Mouse (Mus musculus) midbrain, embryonic 16.5 days (tissue): ENCODE results near the gene Gcgr. TPM values are rescaled to one million over a fixed set of nuclear protein-coding genes. Genes with fewer than 3 reads are reported as not detected.
A peak's percentile ranks its signal among the peaks of the same experiment; 100 is the strongest.

Experiments
- ATAC-seq: fragments of 200-750 bp; cut with Nextera tagmentation; 2 replicates; pipeline ENCODE4 v1.8.0; 2017; ENCODE audit warnings: moderate TSS enrichment
- H3K27ac ChIP-seq: fragments of 300-500 bp; sonication (generic); 2 replicates; pipeline ENCODE4 v1.5.1; 2014; ENCODE audit warnings: mild to moderate bottlenecking, low read length, mixed read lengths
- H3K27me3 ChIP-seq: fragments of 300-500 bp; sonication (generic); 2 replicates; pipeline ENCODE4 v1.6.1; 2014; ENCODE audit warnings: low read depth, low read length, mixed read lengths; ENCODE audit not compliant: control insufficient read depth, insufficient read depth
- H3K36me3 ChIP-seq: fragments of 300-500 bp; sonication (generic); 2 replicates; pipeline ENCODE4 v1.6.1; 2014; ENCODE audit warnings: mild to moderate bottlenecking, low read length, moderate library complexity, mixed read lengths; ENCODE audit not compliant: control insufficient read depth, insufficient read depth
- H3K4me1 ChIP-seq: fragments of 300-500 bp; sonication (generic); 2 replicates; pipeline ENCODE4 v1.6.1; 2014; ENCODE audit warnings: mild to moderate bottlenecking, low read length, mixed read lengths; ENCODE audit not compliant: control insufficient read depth, insufficient read depth
- H3K4me2 ChIP-seq: fragments of 300-500 bp; sonication (generic); 2 replicates; pipeline ENCODE4 v1.6.1; 2014; ENCODE audit warnings: mild to moderate bottlenecking, low read length, mixed read lengths
- H3K4me3 ChIP-seq: fragments of 300-500 bp; sonication (generic); 2 replicates; pipeline ENCODE4 v1.5.1; 2014; ENCODE audit warnings: low read depth, mild to moderate bottlenecking, low read length, moderate library complexity, mixed read lengths
- H3K9ac ChIP-seq: fragments of 300-500 bp; sonication (generic); 2 replicates; pipeline ENCODE4 v1.6.1; 2014; ENCODE audit warnings: low read depth, low read length, mixed read lengths
- H3K9me3 ChIP-seq: fragments of 300-500 bp; sonication (generic); replicated peaks from 2 replicates; pipeline ENCODE4 v1.6.1; 2014; ENCODE audit warnings: mild to moderate bottlenecking, low read length, mixed read lengths; ENCODE audit not compliant: control insufficient read depth, poor library complexity, severe bottlenecking
- whole genome bisulfite sequencing: fragments of 180-500 bp; shearing (Covaris S2); extraction: QIAGEN DNeasy Blood & Tissue Kit; methylation state at CpG from one replicate; pipeline ENCODE4 v1.1.7; 2014; 5-methylcytosine and 5-hydroxymethylcytosine counted together
- polyA plus RNA-seq: library from polyadenylated mRNA; unstranded; fragments of >200 nt; fragmentation: Nextera tagmentation; extraction: Ambion mirVana; gene quantifications from 2 replicates; pipeline ENCODE4 v1.2.1, GENCODE M21; 2015

The Gcgr gene
- polyA plus RNA-seq = 0.13 and 0.31 TPM in 2 replicates

DNA sequence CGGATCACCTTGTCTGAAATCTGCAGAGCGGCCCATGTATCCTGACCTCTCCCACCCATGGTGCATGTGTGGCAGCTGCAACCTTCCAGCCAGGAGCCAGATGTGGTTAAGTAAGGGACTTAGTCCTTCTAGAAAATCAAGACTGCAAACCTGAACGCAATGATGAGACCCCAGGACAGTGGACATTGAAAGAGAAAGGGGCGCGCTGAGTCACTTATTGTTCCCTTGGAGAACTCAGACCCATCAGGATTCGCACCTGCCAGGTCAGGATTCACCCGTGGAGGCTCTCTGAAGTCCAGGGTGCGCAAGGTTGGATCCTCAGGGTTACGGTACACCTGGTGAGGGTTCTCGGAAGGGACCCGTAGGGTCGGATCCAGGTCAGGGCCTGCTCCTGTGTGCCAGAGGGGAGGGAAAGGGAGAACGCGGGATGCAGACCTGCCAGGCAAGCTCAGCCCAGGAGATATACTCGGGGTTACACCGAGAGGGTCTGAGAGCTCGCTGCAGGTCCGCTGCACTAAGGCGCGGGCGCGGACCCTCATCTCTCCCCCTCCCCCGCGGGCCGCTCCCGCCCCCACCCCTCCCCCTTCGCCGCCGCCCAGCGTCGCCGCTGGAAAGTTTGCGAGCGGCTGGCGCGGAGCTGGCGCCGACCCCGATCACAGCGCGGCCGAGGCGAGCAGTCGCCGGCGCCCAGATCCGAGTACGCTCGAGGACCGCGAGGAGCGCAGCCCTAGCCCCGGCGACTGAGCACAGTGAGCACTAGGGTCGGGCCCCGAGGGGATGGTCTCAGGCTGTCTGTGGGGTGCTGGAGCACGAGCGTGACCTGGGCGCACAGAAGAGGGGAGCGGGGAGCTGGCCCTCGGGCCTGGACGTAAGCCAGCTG is at the start of gene Gcgr:
Gcgr (plus strand) TSS at position 615 of the 880 bp plus-strand sequence.
- Histone ChIP-seq H3K4me2 (peak within 1 kb of the TSS; percentile 56), H3K9me3 (no peaks in the 10 kb centered on the region), H3K4me3 (peak within 1 kb of the TSS; percentile 30), H3K4me1 (peaks cover 6% of the 10 kb centered on the region), H3K9ac (peak within 1 kb of the TSS; percentile 50; the same call in 1 of the 2 replicates), H3K27me3 (peaks cover 55% of the 10 kb centered on the region), H3K36me3 (no peaks in the 10 kb centered on the region), H3K27ac (no peak within 1 kb of the TSS)
- no peak for ATAC-seq
- WGBS = 9% methylated on average over 47 of the region's 62 CpGs

DNA sequence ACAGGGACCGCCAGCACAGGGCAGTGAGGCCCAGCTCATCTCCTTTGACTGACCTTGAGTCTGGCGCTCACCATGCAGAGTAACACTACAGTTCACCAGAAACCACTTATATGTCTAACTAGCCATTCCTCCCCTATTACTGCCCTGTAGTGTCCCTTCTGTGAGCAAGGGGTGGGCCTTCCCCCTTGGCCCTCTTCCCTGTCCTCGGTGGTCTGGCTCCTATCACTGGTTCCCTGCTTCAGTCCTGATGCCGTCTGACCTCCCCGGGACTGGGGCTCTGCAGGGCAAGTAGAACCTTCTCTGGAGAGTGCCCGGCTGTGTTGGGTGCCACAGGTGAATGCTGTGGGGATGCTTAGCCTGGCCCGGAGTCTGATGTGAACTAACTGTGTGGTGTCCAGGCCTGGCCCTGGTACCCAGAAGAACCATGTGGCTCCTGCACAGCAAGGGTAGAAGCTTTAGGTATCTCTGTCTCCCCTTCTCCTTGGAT is 47.0 kb upstream of the Gcgr start:
- Histone ChIP-seq H3K4me2 (no peak overlapping the region), H3K4me1 (peaks cover 13% of the 10 kb centered on the region), H3K36me3 (peaks cover 34% of the 10 kb centered on the region), H3K9me3 (no peaks in the 10 kb centered on the region), H3K27me3 (no peaks in the 10 kb centered on the region), H3K9ac (peak overlapping the region; percentile 81), H3K4me3 (no peak overlapping the region), H3K27ac (no peak overlapping the region; the same call in 1 of the 2 replicates)
- no peak for ATAC-seq
- 89% methylated on average over 7 of the region's 7 CpGs for WGBS

DNA sequence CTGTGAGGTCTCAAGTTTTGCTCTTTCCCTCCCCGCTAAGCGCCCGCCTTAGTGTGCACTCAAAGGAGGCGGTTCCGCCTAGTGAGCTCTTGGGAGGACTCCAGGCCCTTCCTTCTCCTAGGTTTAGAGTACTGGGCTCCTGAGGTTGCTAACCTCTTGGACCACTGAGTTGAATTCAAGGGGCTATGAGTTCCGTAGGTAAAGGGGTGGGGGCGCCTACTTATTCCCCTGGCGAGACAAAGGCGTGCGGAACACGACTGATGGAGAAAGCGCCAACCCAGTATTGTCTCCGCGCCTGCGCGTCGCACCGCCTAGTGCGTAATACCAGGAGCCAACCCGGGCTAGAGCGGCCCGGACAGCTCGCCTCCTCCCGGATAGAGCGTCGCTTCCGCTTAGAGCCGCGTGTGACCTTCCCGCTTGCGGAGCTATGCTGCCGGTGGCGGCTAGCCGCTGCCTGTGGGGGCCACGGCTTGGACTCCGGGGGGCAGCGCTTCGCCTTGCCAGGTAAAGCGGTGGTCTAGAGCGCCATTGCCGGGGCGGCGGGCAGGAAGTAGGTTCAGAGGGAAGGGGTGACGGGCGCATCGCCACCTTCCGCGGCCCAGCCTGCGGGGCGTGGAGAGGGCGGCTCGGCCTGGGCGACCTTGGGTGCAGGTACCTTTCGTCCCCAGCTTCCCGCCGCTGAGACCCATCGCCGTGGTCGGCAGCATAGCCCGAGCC is 46.1 kb upstream of the Gcgr start, which contains the start of gene Mrpl12:
Mrpl12 (plus strand) TSS at position 349 of the 717 bp plus-strand sequence.
- Histone ChIP-seq H3K36me3 (peaks cover 29% of the 10 kb centered on the region), H3K27ac (peak within 1 kb of the TSS; percentile 92), H3K4me2 (peak within 1 kb of the TSS; percentile 67), H3K4me3 (peak within 1 kb of the TSS; percentile 79), H3K4me1 (peaks cover 13% of the 10 kb centered on the region), H3K9me3 (no peaks in the 10 kb centered on the region), H3K9ac (peak within 1 kb of the TSS; percentile 81), H3K27me3 (no peaks in the 10 kb centered on the region)
- peak; percentile 97 for ATAC-seq
- WGBS = under 1% methylated on average over 56 of the region's 60 CpGs

DNA sequence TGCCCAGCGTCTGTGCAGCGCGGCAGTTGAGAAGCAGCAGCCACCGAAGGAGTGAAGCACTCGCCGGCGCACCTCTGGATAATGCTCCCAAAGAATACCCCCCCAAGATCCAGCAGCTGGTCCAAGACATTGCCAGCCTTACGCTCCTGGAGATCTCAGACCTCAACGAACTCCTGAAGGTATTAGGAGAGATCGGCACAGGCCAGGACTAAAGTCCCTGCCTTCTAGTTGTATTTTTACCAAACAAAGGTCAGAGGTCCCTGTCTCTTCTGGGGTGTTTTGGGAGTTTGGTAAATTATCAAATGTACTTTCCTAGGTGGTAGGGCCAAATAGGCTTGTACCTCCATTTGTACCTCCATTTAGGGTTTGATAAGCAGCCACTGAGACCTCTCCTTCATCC is 45.2 kb upstream of the Gcgr start:
- Histone ChIP-seq H3K4me3 (peak overlapping the region; percentile 79), H3K9me3 (no peaks in the 10 kb centered on the region), H3K27me3 (no peaks in the 10 kb centered on the region), H3K4me2 (peak overlapping the region; percentile 67), H3K36me3 (peaks cover 22% of the 10 kb centered on the region), H3K27ac (no peak overlapping the region), H3K9ac (peak overlapping the region; percentile 81), H3K4me1 (peaks cover 13% of the 10 kb centered on the region)
- 9% methylated on average over 10 of the region's 10 CpGs for WGBS
- ATAC-seq = no peak

DNA sequence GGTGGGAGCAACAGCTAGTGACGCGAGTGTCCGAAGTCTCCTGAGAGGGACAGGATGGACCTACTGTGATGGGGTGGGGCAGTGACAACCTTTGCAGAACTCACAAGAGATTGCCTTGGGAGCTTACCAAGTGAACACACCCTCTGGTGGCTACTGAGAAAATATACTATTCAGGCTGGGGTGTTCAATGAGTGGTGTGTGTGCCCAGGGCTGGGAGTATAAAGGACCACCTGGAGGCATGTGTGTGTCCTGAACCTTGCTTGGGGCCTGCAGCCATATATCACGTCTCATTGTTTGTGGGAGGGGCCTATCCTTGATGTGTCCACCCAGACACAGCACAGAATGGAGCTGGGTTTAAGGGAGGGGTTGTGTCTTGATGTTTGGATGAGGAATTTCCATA is 42.0 kb upstream of the Gcgr start:
- ATAC-seq = no peak
- H3K27me3 ChIP-seq = no peaks in the 10 kb centered on the region
- H3K4me2 ChIP-seq = no peak overlapping the region
- 74% methylated on average over 4 of the region's 4 CpGs for WGBS
- H3K9ac ChIP-seq = no peak overlapping the region
- no peak overlapping the region for H3K4me3 ChIP-seq
- peaks cover 37% of the 10 kb centered on the region for H3K4me1 ChIP-seq
- no peak overlapping the region for H3K27ac ChIP-seq
- no peaks in the 10 kb centered on the region for H3K9me3 ChIP-seq
- H3K36me3 ChIP-seq = peaks cover 7% of the 10 kb centered on the region

DNA sequence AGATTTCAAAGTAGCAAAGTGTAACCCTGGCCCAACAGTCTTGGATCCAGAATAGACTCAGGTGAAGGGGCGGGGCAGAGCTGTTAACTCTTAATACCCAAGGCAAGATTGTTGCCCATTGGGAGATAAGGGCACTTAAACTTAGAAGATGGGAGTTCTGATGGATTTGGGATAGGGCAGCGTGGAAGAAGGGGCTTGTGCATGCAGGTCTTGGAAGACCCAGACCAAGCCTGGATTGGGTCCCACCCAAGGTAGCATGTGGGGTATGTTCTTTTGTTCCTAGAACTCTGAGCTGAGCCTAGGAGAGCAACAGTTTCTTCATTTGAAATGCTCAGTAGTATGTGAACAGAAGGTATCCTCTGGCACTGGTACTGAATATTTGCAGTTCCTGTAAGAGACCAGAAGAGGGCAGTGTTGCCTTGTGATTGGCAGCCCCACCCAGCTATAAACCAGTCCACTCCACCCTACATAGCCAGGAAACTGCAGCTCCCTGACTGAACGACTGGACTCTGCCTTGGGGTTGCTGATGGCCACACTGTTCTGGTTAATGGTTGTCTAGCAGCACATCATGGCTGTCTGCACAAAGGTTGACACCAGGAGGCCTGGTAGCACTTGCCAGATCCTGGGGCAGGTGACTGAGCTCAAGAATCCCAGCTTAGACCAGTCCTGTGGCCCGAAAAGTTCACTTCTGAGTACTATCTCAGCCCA is 41.3 kb upstream of the Gcgr start:
- no peak for ATAC-seq
- peaks cover 38% of the 10 kb centered on the region for H3K4me1 ChIP-seq

DNA sequence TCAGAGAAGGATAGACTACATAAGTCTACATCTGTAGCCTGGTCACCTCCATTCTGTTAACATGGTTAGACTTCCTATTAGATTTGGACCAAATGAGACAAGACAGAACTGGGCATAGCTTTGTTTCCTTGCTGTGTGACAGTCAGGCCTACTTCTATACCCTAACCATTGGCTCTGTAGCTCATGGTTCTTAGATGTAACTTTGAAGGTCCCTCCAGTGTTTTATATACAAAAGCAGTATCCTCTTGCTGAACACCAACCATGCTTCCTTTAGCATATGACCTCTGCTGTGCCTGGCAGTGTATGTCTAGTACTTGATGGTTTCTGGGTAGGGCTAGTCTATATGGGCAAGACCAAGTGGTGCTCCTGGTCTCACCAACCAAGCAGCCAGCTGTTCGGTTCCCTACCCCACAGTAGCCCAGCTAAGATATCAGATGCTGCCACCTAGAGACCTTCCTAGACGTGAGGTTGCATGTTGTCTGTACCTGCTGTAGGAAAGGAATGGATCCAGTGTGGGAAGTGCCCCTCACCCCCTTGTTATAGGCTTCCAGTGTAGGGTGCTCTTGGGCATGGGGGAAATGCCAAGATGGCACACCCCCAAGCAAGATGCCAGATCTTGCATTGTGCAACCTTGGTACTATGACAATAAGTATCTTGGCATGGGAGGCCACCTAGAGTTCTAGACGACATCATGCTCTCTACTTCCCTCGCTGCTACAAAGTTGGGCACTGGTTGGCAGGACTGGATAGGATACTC is 40.0 kb upstream of the Gcgr start:
- Histone ChIP-seq H3K27me3 (no peaks in the 10 kb centered on the region), H3K27ac (no peak overlapping the region), H3K9me3 (no peaks in the 10 kb centered on the region), H3K4me1 (peaks cover 34% of the 10 kb centered on the region), H3K4me3 (no peak overlapping the region), H3K4me2 (peak overlapping the region; percentile 96), H3K9ac (no peak overlapping the region), H3K36me3 (peaks cover 13% of the 10 kb centered on the region)
- no peak for ATAC-seq
- 43% methylated on average over 4 of the region's 4 CpGs for WGBS

More for the DNA sequence above, 41.3 kb upstream of the Gcgr start:
- H3K27ac ChIP-seq = no peak overlapping the region
- no peak overlapping the region for H3K4me2 ChIP-seq
- H3K36me3 ChIP-seq = peaks cover 7% of the 10 kb centered on the region
- no peak overlapping the region for H3K4me3 ChIP-seq
- H3K27me3 ChIP-seq = no peaks in the 10 kb centered on the region
- H3K9me3 ChIP-seq = no peaks in the 10 kb centered on the region
- H3K9ac ChIP-seq = no peak overlapping the region
- 63% methylated on average over 4 of the region's 4 CpGs for WGBS
